Mouse (Mus musculus) limb, embryonic 11.5 days (tissue): ENCODE results near the gene Hspa12b. TPM values are rescaled to one million over a fixed set of nuclear protein-coding genes. Genes with fewer than 3 reads are reported as not detected.

ENCODE experiments used
- ATAC-seq: fragments of 200-750 bp; cut with Nextera tagmentation; 2 replicates; pipeline ENCODE4 v1.8.0; 2017; ENCODE audit warnings: low read depth; ENCODE audit not compliant: insufficient number of reproducible peaks, low FRiP score, low TSS enrichment
- DNase-seq: peaks from one replicate; pipeline ENCODE4 v3.0.0-alpha.2; 2015; ENCODE audit warnings: low spot score
- H3K27ac ChIP-seq: fragments of 300-500 bp; sonication (generic); replicated peaks from 2 replicates; pipeline ENCODE4 v1.5.1; 2014; ENCODE audit warnings: low read depth, mild to moderate bottlenecking, low read length
- H3K27me3 ChIP-seq: fragments of 300-500 bp; sonication (generic); 2 replicates; pipeline ENCODE4 v1.6.1; 2014; ENCODE audit warnings: mild to moderate bottlenecking, low read length, mixed read lengths; ENCODE audit not compliant: control insufficient read depth, insufficient read depth
- H3K36me3 ChIP-seq: fragments of 300-500 bp; sonication (generic); 2 replicates; pipeline ENCODE4 v1.6.1; 2014; ENCODE audit warnings: mild to moderate bottlenecking, low read length, moderate library complexity, mixed read lengths; ENCODE audit not compliant: control insufficient read depth, insufficient read depth
- H3K4me1 ChIP-seq: fragments of 300-500 bp; sonication (generic); 2 replicates; pipeline ENCODE4 v1.6.1; 2014; ENCODE audit warnings: low read length, mixed read lengths; ENCODE audit not compliant: control insufficient read depth, insufficient read depth
- H3K4me2 ChIP-seq: fragments of 300-500 bp; sonication (generic); 2 replicates; pipeline ENCODE4 v1.6.1; 2014; ENCODE audit warnings: low read depth, mild to moderate bottlenecking, moderate library complexity; ENCODE audit not compliant: severe bottlenecking
- H3K4me3 ChIP-seq: fragments of 300-500 bp; sonication (generic); 2 replicates; pipeline ENCODE4 v1.5.1; 2014; ENCODE audit warnings: low read depth, low read length
- H3K9ac ChIP-seq: fragments of 300-500 bp; sonication (generic); 2 replicates; pipeline ENCODE4 v1.6.1; 2014; ENCODE audit warnings: mild to moderate bottlenecking, low read length
- H3K9me3 ChIP-seq: fragments of 300-500 bp; sonication (generic); 2 replicates; pipeline ENCODE4 v1.6.1; 2016; ENCODE audit warnings: low read length; ENCODE audit not compliant: control insufficient read depth
- whole genome bisulfite sequencing: fragments of 180-500 bp; shearing (Covaris S2); extraction: QIAGEN DNeasy Blood & Tissue Kit; methylation state at CpG from one replicate; pipeline ENCODE4 v1.1.7; 2014; 5-methylcytosine and 5-hydroxymethylcytosine counted together
- polyA plus RNA-seq: library from polyadenylated mRNA; unstranded; fragments of >200 nt; fragmentation: Nextera tagmentation; extraction: Ambion mirVana; gene quantifications from 2 replicates; pipeline ENCODE4 v1.2.1, GENCODE M21; 2014

Gene Hspa12b
- polyA plus RNA-seq, 1 experiment from 2014 or later, result 12.7 TPM

- WGBS, result 77% methylated on average over 5 of the region's 5 CpGs
- H3K27me3 ChIP-seq, result no peaks in the 10 kb centered on the region
- no peaks in the 10 kb centered on the region for H3K9me3 ChIP-seq
- H3K4me3 ChIP-seq, result no peak overlapping the region
- H3K4me2 ChIP-seq, result no peak overlapping the region
- no peak overlapping the region for H3K9ac ChIP-seq
- peaks cover 3% of the 10 kb centered on the region; the same call in 1 of the 2 replicates for H3K4me1 ChIP-seq
- DNase-seq, result no peak
- no peak for ATAC-seq
- H3K27ac ChIP-seq, result no peak overlapping the region
- H3K36me3 ChIP-seq, result peaks cover 16% of the 10 kb centered on the region; the same call in 1 of the 2 replicates
Observed at GRCm38 (mm10) chr2:131140533-131140905, 13.4 kb downstream of the Hspa12b start.

DNA sequence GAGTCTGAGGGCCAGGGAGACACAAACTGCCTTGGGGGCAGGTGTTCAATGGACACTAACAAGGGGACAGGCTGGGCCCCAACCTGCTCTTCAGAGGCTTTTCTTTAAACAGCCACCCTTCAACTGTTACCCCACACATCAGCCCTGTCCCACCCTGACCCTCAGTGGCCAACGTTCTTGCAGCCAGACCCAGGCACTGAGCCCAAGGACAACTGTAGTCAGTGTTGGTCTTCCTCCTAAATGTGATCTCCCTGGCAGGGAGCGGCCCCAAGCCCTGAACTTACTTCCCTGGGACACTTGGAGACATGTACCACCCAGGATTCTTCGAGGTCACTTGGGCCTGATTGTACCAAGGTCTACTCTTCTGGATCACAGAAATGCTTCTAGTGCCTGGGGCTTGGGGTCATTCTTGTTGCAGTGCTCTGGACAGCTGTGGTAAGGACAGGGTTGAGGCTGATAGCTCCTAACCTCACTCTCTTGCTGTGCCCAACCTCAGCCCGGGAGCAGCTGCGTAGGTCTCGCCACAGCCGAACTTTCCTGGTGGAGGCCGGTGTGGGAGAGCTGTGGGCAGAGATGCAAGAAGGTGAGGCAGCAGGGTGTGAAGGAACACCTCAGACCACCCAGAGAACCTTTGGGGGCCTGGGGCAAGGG is 14.4 kb downstream of the Hspa12b start:
- Histone ChIP-seq H3K36me3 (peaks cover 16% of the 10 kb centered on the region; the same call in 1 of the 2 replicates), H3K9me3 (no peaks in the 10 kb centered on the region), H3K4me2 (no peak overlapping the region), H3K27me3 (no peaks in the 10 kb centered on the region), H3K27ac (no peak overlapping the region), H3K4me1 (0 out of 2 replicates have a peak, but pooled peaks cover 2% of the 10 kb centered on the region), H3K9ac (no peak overlapping the region; the same call in 1 of the 2 replicates), H3K4me3 (no peak overlapping the region)
- ATAC-seq (no peak), DNase-seq (no peak)
- 94% methylated on average over 8 of the region's 8 CpGs for WGBS

DNA sequence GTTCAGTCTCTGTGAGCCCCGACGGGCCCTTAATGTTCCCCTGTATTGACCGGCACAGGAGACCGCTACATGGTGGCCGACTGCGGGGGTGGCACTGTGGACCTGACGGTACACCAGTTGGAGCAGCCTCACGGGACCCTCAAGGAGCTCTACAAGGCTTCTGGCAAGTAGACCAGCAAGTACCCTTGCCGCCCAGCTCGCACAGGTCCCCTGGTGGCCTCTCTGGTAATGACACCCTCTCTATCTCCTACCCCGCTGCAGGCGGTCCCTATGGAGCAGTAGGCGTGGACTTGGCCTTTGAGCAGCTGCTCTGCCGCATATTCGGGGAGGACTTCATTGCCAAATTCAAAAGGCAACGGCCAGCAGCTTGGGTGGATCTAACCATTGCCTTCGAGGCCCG is 15.5 kb downstream of the Hspa12b start:
- Histone ChIP-seq H3K4me2 (no peak overlapping the region), H3K36me3 (peaks cover 21% of the 10 kb centered on the region), H3K9ac (no peak overlapping the region), H3K27ac (no peak overlapping the region), H3K27me3 (no peaks in the 10 kb centered on the region), H3K4me3 (no peak overlapping the region), H3K9me3 (no peaks in the 10 kb centered on the region), H3K4me1 (0 out of 2 replicates have a peak, but pooled peaks cover 2% of the 10 kb centered on the region)
- 0 out of 2 replicates have a peak, but pooled peaks have one; percentile 14 for ATAC-seq
- peak; percentile 85 for DNase-seq
- WGBS, result 25% methylated on average over 18 of the region's 18 CpGs

DNA sequence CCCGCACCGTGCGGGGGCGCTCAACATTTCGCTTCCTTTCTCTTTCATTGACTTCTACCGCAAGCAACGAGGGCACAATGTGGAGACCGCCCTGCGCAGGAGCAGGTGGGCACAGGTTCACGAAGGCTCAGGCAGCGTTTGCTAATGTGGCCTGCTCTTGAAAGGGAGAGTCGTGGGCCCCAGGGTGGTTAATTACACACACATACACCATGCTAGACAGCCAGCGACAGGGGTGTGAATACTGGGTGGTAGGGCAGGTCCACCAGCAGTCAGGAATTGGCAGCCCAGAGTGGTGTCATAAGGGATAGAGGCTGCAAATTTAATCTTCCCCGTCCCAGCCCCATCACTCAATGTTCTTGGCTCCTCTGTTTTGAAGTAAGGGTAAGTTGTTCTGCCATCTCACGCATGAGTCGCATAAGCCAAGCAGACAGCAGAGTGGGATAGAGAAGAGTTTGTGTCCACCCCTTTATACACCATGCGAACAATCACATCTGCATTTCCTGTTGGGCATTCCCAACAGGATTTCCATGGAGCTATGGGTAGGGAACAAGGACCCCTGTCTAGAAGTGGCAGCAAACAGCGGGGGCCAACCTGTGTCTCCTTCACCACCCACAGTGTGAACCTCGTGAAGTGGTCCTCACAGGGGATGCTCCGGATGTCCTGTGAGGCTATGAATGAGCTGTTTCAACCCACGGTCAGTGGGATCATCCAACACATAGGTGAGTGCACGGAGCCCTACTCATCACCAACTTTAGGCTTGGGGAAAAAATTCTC is 16.1 kb downstream of the Hspa12b start:
- Histone ChIP-seq H3K4me2 (no peak overlapping the region), H3K27me3 (no peaks in the 10 kb centered on the region), H3K4me1 (0 out of 2 replicates have a peak, but pooled peaks cover 2% of the 10 kb centered on the region), H3K9me3 (no peaks in the 10 kb centered on the region), H3K9ac (no peak overlapping the region), H3K27ac (no peak overlapping the region), H3K4me3 (no peak overlapping the region), H3K36me3 (peaks cover 25% of the 10 kb centered on the region)
- WGBS, result 65% methylated on average over 22 of the region's 22 CpGs
- ATAC-seq, result no peak
- no peak for DNase-seq

DNA sequence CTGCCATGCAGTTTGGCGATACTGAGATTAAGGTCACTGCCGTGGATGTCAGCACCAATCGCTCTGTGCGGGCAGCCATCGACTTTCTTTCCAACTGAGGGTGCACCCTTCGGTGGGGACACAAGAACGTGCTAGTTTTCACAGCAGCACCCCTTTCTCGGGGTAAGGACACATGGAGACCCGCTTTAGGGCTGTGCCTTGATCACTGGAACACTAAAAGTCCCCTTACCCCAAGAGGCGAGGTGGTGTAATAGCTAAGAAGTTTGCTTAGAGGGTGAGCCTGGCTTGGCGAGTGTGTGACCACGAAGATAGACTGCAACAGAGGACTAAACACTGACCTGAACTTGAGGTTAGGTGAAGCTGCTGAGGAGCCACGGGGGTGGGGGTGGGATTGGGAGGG is 18.0 kb downstream of the Hspa12b start:
- WGBS, result 51% methylated on average over 13 of the region's 13 CpGs
- no peak overlapping the region for H3K4me2 ChIP-seq
- H3K27me3 ChIP-seq, result no peaks in the 10 kb centered on the region
- H3K27ac ChIP-seq, result no peak overlapping the region
- H3K4me3 ChIP-seq, result no peak overlapping the region
- DNase-seq, result no peak
- ATAC-seq, result no peak
- 0 out of 2 replicates have a peak, but pooled peaks cover 2% of the 10 kb centered on the region for H3K4me1 ChIP-seq
- H3K9ac ChIP-seq, result no peak overlapping the region
- no peaks in the 10 kb centered on the region for H3K9me3 ChIP-seq
- H3K36me3 ChIP-seq, result peaks cover 25% of the 10 kb centered on the region

GRCm38 (mm10) chr2:131145536-131145935 is 18.5 kb downstream of the Hspa12b start:
- DNase-seq (no peak), ATAC-seq (no peak)
- Histone ChIP-seq H3K9me3 (no peaks in the 10 kb centered on the region), H3K4me2 (no peak overlapping the region), H3K9ac (no peak overlapping the region), H3K4me1 (0 out of 2 replicates have a peak, but pooled peaks cover 2% of the 10 kb centered on the region), H3K36me3 (peaks cover 25% of the 10 kb centered on the region), H3K27me3 (no peaks in the 10 kb centered on the region), H3K27ac (no peak overlapping the region), H3K4me3 (no peak overlapping the region)
- WGBS, result 81% methylated on average over 2 of the region's 2 CpGs

GRCm38 (mm10) chr2:131146193-131147042 is 19.3 kb downstream of the Hspa12b start:
- no peaks in the 10 kb centered on the region for H3K9me3 ChIP-seq
- no peak overlapping the region for H3K9ac ChIP-seq
- ATAC-seq (no peak), DNase-seq (no peak)
- no peak overlapping the region for H3K4me3 ChIP-seq
- H3K4me2 ChIP-seq, result no peak overlapping the region
- H3K27ac ChIP-seq, result no peak overlapping the region
- 0 out of 2 replicates have a peak, but pooled peaks cover 2% of the 10 kb centered on the region for H3K4me1 ChIP-seq
- 86% methylated on average over 21 of the region's 21 CpGs for WGBS
- peaks cover 26% of the 10 kb centered on the region for H3K36me3 ChIP-seq
- no peaks in the 10 kb centered on the region for H3K27me3 ChIP-seq

- H3K27ac ChIP-seq, result no peak overlapping the region
- H3K4me3 ChIP-seq, result no peak overlapping the region
- no peaks in the 10 kb centered on the region for H3K9me3 ChIP-seq
- H3K9ac ChIP-seq, result no peak overlapping the region
- H3K4me1 ChIP-seq, result 0 out of 2 replicates have a peak, but pooled peaks cover 2% of the 10 kb centered on the region
- no peak for ATAC-seq
- no peaks in the 10 kb centered on the region for H3K27me3 ChIP-seq
- peaks cover 29% of the 10 kb centered on the region for H3K36me3 ChIP-seq
- DNase-seq, result no peak
- no peak overlapping the region for H3K4me2 ChIP-seq
- WGBS, result 95% methylated on average over 8 of the region's 8 CpGs
Observed at GRCm38 (mm10) chr2:131147043-131147365, 19.9 kb downstream of the Hspa12b start.
